Mouse (Mus musculus) lung, adult 2 months (tissue): ENCODE measurements around the gene Rbfox2.

Source experiments
- CTCF ChIP-seq: fragments of 200-500 bp; IDR thresholded peaks from 2 replicates; pipeline ENCODE4 v1.5.1; 2011; ENCODE audit warnings: mild to moderate bottlenecking, low read length, control low read depth; ENCODE audit not compliant: insufficient read depth
- POLR2A ChIP-seq: fragments of 200-500 bp; IDR thresholded peaks from 2 replicates; pipeline ENCODE4 v1.6.1; 2011; ENCODE audit warnings: low read depth, mild to moderate bottlenecking, control low read depth, low read length, borderline replicate concordance; ENCODE audit errors: extremely low read depth

- TF ChIP-seq CTCF (no peak), POLR2A (no peak)
These were observed 110.8 kb downstream of the Rbfox2 start for GRCm38 (mm10) chr15:77196001-77196400.
